Mouse (Mus musculus): ENCODE results near the gene Hic1. TPM values are rescaled to one million over a fixed set of nuclear protein-coding genes. Genes with fewer than 3 reads are reported as not detected.
A peak's percentile ranks its signal among the peaks of the same experiment; 100 is the strongest.
"Not testable (repeated sequence)": the region's sequence is repeated elsewhere in the genome, so short reads cannot be mapped to it uniquely, and the experiment has no call there.

The Hic1 gene
- polyA plus RNA-seq, 1 experiment, result 0.28 TPM

- H3K9me3 ChIP-seq (replicated peaks; ENCODE audit: control insufficient read depth, insufficient read depth, low read length, poor library complexity, severe bottlenecking), result no peaks in the 10 kb centered on the region
- H3K27me3 ChIP-seq (ENCODE audit: control insufficient read depth, insufficient read depth, low read length, poor library complexity, severe bottlenecking), result no peaks in the 10 kb centered on the region
- no peaks in the 10 kb centered on the region for H3K4me1 ChIP-seq (ENCODE audit: control insufficient read depth, insufficient read depth, low read length)
- no peak for TF ChIP-seq EP300 (IDR thresholded peaks at IDR 0.05; ENCODE audit: insufficient read depth, low read depth, low read length)
- no peak for TF ChIP-seq POLR2A (IDR thresholded peaks at IDR 0.05; ENCODE audit: insufficient read depth, low read length)
- no peak for TF ChIP-seq CTCF (IDR thresholded peaks at IDR 0.05; ENCODE audit: low read depth, low read length)
- H3K9ac ChIP-seq (ENCODE audit: low read depth, poor library complexity, severe bottlenecking), result no peak overlapping the region
- peaks cover 6% of the 10 kb centered on the region; the same call in 1 of the 2 replicates for H3K36me3 ChIP-seq (ENCODE audit: control insufficient read depth, insufficient read depth, low read length, poor library complexity, severe bottlenecking)
- H3K27ac ChIP-seq (ENCODE audit: insufficient read depth, low read length), result no peak overlapping the region
- H3K4me3 ChIP-seq (ENCODE audit: low read depth, low read length), result no peak overlapping the region
Measured at GRCm38 (mm10) chr11:75183917-75184570, 14.7 kb upstream of the Hic1 start.

GRCm38 (mm10) chr11:75178672-75179208, 9.4 kb upstream of the Hic1 start, which contains the start of gene Ovca2:
TSS of gene Ovca2 (minus strand) at chr11:75178835.
- Histone ChIP-seq H3K4me3 (ENCODE audit: low read depth, low read length) (peak within 1 kb of the TSS; percentile 77), H3K27me3 (ENCODE audit: control insufficient read depth, insufficient read depth, low read length, poor library complexity, severe bottlenecking) (no peaks in the 10 kb centered on the region), H3K9ac (ENCODE audit: low read depth, poor library complexity, severe bottlenecking) (peak within 1 kb of the TSS; percentile 71), H3K4me1 (ENCODE audit: control insufficient read depth, insufficient read depth, low read length) (no peaks in the 10 kb centered on the region), H3K36me3 (ENCODE audit: control insufficient read depth, insufficient read depth, low read length, poor library complexity, severe bottlenecking) (peaks cover 14% of the 10 kb centered on the region), H3K27ac (ENCODE audit: insufficient read depth, low read length) (no peak within 1 kb of the TSS), H3K9me3 (replicated peaks; ENCODE audit: control insufficient read depth, insufficient read depth, low read length, poor library complexity, severe bottlenecking) (no peaks in the 10 kb centered on the region)
- TF ChIP-seq EP300 (IDR thresholded peaks at IDR 0.05; ENCODE audit: insufficient read depth, low read depth, low read length), result no peak
- TF ChIP-seq POLR2A (IDR thresholded peaks at IDR 0.05; ENCODE audit: insufficient read depth, low read length), result peak; percentile 78
- TF ChIP-seq CTCF (IDR thresholded peaks at IDR 0.05; ENCODE audit: low read depth, low read length), result peak; percentile 63

GRCm38 (mm10) chr11:75178011-75178410, 8.7 kb upstream of the Hic1 start:
- no peaks in the 10 kb centered on the region for H3K4me1 ChIP-seq (ENCODE audit: control insufficient read depth, insufficient read depth, low read length)
- peak overlapping the region; percentile 71 for H3K9ac ChIP-seq (ENCODE audit: low read depth, poor library complexity, severe bottlenecking)
- no peak for TF ChIP-seq POLR2A (IDR thresholded peaks at IDR 0.05; ENCODE audit: insufficient read depth, low read length)
- TF ChIP-seq CTCF (IDR thresholded peaks at IDR 0.05; ENCODE audit: low read depth, low read length), result no peak
- TF ChIP-seq EP300 (IDR thresholded peaks at IDR 0.05; ENCODE audit: insufficient read depth, low read depth, low read length), result no peak
- H3K36me3 ChIP-seq (ENCODE audit: control insufficient read depth, insufficient read depth, low read length, poor library complexity, severe bottlenecking), result peaks cover 14% of the 10 kb centered on the region
- H3K9me3 ChIP-seq (replicated peaks; ENCODE audit: control insufficient read depth, insufficient read depth, low read length, poor library complexity, severe bottlenecking), result no peaks in the 10 kb centered on the region
- no peak overlapping the region for H3K27ac ChIP-seq (ENCODE audit: insufficient read depth, low read length)
- peak overlapping the region; percentile 77 for H3K4me3 ChIP-seq (ENCODE audit: low read depth, low read length)
- no peaks in the 10 kb centered on the region for H3K27me3 ChIP-seq (ENCODE audit: control insufficient read depth, insufficient read depth, low read length, poor library complexity, severe bottlenecking)

GRCm38 (mm10) chr11:75174574-75174973, 5.3 kb upstream of the Hic1 start:
- not testable (repeated sequence) for H3K9ac ChIP-seq (ENCODE audit: low read depth, poor library complexity, severe bottlenecking); H3K9me3 ChIP-seq (replicated peaks; ENCODE audit: control insufficient read depth, insufficient read depth, low read length, poor library complexity, severe bottlenecking); H3K27ac ChIP-seq (ENCODE audit: insufficient read depth, low read length); H3K4me1 ChIP-seq (ENCODE audit: control insufficient read depth, insufficient read depth, low read length); H3K4me3 ChIP-seq (ENCODE audit: low read depth, low read length); H3K36me3 ChIP-seq (ENCODE audit: control insufficient read depth, insufficient read depth, low read length, poor library complexity, severe bottlenecking)
- peaks cover 12% of the 10 kb centered on the region; the same call in 1 of the 2 replicates for H3K27me3 ChIP-seq (ENCODE audit: control insufficient read depth, insufficient read depth, low read length, poor library complexity, severe bottlenecking)

- Histone ChIP-seq H3K4me1 (ENCODE audit: control insufficient read depth, insufficient read depth, low read length) (peaks cover 2% of the 10 kb centered on the region), H3K9me3 (replicated peaks; ENCODE audit: control insufficient read depth, insufficient read depth, low read length, poor library complexity, severe bottlenecking) (no peaks in the 10 kb centered on the region), H3K36me3 (ENCODE audit: control insufficient read depth, insufficient read depth, low read length, poor library complexity, severe bottlenecking) (peaks cover 8% of the 10 kb centered on the region), H3K27me3 (ENCODE audit: control insufficient read depth, insufficient read depth, low read length, poor library complexity, severe bottlenecking) (peaks cover 13% of the 10 kb centered on the region), H3K27ac (ENCODE audit: insufficient read depth, low read length) (no peak overlapping the region), H3K4me3 (ENCODE audit: low read depth, low read length) (peak overlapping the region; percentile 70), H3K9ac (ENCODE audit: low read depth, poor library complexity, severe bottlenecking) (no peak overlapping the region)
- no peak for TF ChIP-seq CTCF (IDR thresholded peaks at IDR 0.05; ENCODE audit: low read depth, low read length)
- TF ChIP-seq POLR2A (IDR thresholded peaks at IDR 0.05; ENCODE audit: insufficient read depth, low read length), result no peak
- no peak for TF ChIP-seq EP300 (IDR thresholded peaks at IDR 0.05; ENCODE audit: insufficient read depth, low read depth, low read length)
Measured at GRCm38 (mm10) chr11:75173799-75174165, 4.5 kb upstream of the Hic1 start.

- peaks cover 8% of the 10 kb centered on the region for H3K36me3 ChIP-seq (ENCODE audit: control insufficient read depth, insufficient read depth, low read length, poor library complexity, severe bottlenecking)
- peak overlapping the region; percentile 76 for H3K4me3 ChIP-seq (ENCODE audit: low read depth, low read length)
- H3K9me3 ChIP-seq (replicated peaks; ENCODE audit: control insufficient read depth, insufficient read depth, low read length, poor library complexity, severe bottlenecking), result no peaks in the 10 kb centered on the region
- H3K9ac ChIP-seq (ENCODE audit: low read depth, poor library complexity, severe bottlenecking), result no peak overlapping the region
- peaks cover 2% of the 10 kb centered on the region for H3K4me1 ChIP-seq (ENCODE audit: control insufficient read depth, insufficient read depth, low read length)
- peaks cover 18% of the 10 kb centered on the region for H3K27me3 ChIP-seq (ENCODE audit: control insufficient read depth, insufficient read depth, low read length, poor library complexity, severe bottlenecking)
- H3K27ac ChIP-seq (ENCODE audit: insufficient read depth, low read length), result no peak overlapping the region
- no peak for TF ChIP-seq EP300 (IDR thresholded peaks at IDR 0.05; ENCODE audit: insufficient read depth, low read depth, low read length)
- TF ChIP-seq POLR2A (IDR thresholded peaks at IDR 0.05; ENCODE audit: insufficient read depth, low read length), result no peak
- no peak for TF ChIP-seq CTCF (IDR thresholded peaks at IDR 0.05; ENCODE audit: low read depth, low read length)
Measured at GRCm38 (mm10) chr11:75173095-75173798, 3.9 kb upstream of the Hic1 start.
